Mouse (Mus musculus) midbrain, embryonic 10.5 days (tissue): Measurements from ENCODE around the gene Gm37240. TPM values are rescaled to one million over a fixed set of nuclear protein-coding genes. Genes with fewer than 3 reads are reported as not detected.

Experiments used
- DNase-seq: peaks from one replicate; pipeline ENCODE4 v3.0.0-alpha.2; 2017; ENCODE audit warnings: low spot score
- H3K27ac ChIP-seq: fragments of 300-500 bp; sonication (generic); replicated peaks from 2 replicates; pipeline ENCODE4 v1.5.1; 2016; ENCODE audit warnings: mild to moderate bottlenecking
- H3K27me3 ChIP-seq: fragments of 300-500 bp; sonication (generic); 2 replicates; pipeline ENCODE4 v1.6.1; 2016; ENCODE audit warnings: low read depth, mild to moderate bottlenecking; ENCODE audit not compliant: poor library complexity, severe bottlenecking
- H3K36me3 ChIP-seq: fragments of 300-500 bp; sonication (generic); 2 replicates; pipeline ENCODE4 v1.6.1; 2016; ENCODE audit warnings: mild to moderate bottlenecking, moderate library complexity
- H3K4me1 ChIP-seq: fragments of 300-500 bp; sonication (generic); 2 replicates; pipeline ENCODE4 v1.6.1; 2016
- H3K4me3 ChIP-seq: fragments of 300-500 bp; sonication (generic); 2 replicates; pipeline ENCODE4 v1.5.1; 2016; ENCODE audit warnings: mild to moderate bottlenecking, moderate library complexity
- H3K9me3 ChIP-seq: fragments of 300-500 bp; sonication (generic); replicated peaks from 2 replicates; pipeline ENCODE4 v1.6.1; 2016; ENCODE audit warnings: mild to moderate bottlenecking
- WGBS: fragments of 180-500 bp; shearing (Covaris S2); methylation state at CpG from one replicate; pipeline ENCODE4 v1.1.7; 2016; 5-methylcytosine and 5-hydroxymethylcytosine counted together
- polyA plus RNA-seq: library from polyadenylated mRNA; unstranded; fragments of >200 nt; fragmentation: Nextera tagmentation; extraction: Ambion mirVana; gene quantifications from 2 replicates; pipeline ENCODE4 v1.2.1, GENCODE M21; 2016

Gm37240 gene
- polyA plus RNA-seq, 1 experiment from 2014 or later: 0.44 TPM

GRCm38 (mm10) chr3:85064113-85064512, 823.2 kb downstream of the Gm37240 start:
- no peaks in the 10 kb centered on the region for H3K4me1 ChIP-seq
- WGBS: 86% methylated on average over 7 of the region's 7 CpGs

GRCm38 (mm10) chr3:85060153-85060552, 827.2 kb downstream of the Gm37240 start:
- Histone ChIP-seq H3K36me3 (no peaks in the 10 kb centered on the region), H3K27me3 (no peaks in the 10 kb centered on the region), H3K9me3 (no peaks in the 10 kb centered on the region), H3K4me1 (peaks cover 5% of the 10 kb centered on the region), H3K27ac (no peak overlapping the region), H3K4me3 (no peak overlapping the region)
- 90% methylated on average over 7 of the region's 7 CpGs for WGBS
- DNase-seq: no peak

More at GRCm38 (mm10) chr3:85064113-85064512, 823.2 kb downstream of the Gm37240 start:
- H3K9me3 ChIP-seq: no peaks in the 10 kb centered on the region
- DNase-seq: no peak
- no peaks in the 10 kb centered on the region for H3K27me3 ChIP-seq
- H3K27ac ChIP-seq: no peak overlapping the region
- H3K36me3 ChIP-seq: no peaks in the 10 kb centered on the region
- no peak overlapping the region for H3K4me3 ChIP-seq

- DNase-seq: no peak
- H3K36me3 ChIP-seq: no peaks in the 10 kb centered on the region
- WGBS: 87% methylated on average over 6 of the region's 6 CpGs
- no peak overlapping the region for H3K27ac ChIP-seq
- H3K4me1 ChIP-seq: peaks cover 5% of the 10 kb centered on the region
- no peak overlapping the region for H3K4me3 ChIP-seq
- H3K27me3 ChIP-seq: no peaks in the 10 kb centered on the region
- no peaks in the 10 kb centered on the region for H3K9me3 ChIP-seq
These were observed 830.1 kb downstream of the Gm37240 start for GRCm38 (mm10) chr3:85057245-85057644.

- 82% methylated on average over 4 of the region's 4 CpGs for WGBS
- no peak overlapping the region for H3K4me3 ChIP-seq
These were observed 833.8 kb downstream of the Gm37240 start for GRCm38 (mm10) chr3:85053526-85053925.

GRCm38 (mm10) chr3:85052196-85052595, 835.1 kb downstream of the Gm37240 start:
- Histone ChIP-seq H3K27ac (no peak overlapping the region), H3K36me3 (no peaks in the 10 kb centered on the region), H3K27me3 (no peaks in the 10 kb centered on the region), H3K4me1 (peaks cover 16% of the 10 kb centered on the region), H3K4me3 (no peak overlapping the region), H3K9me3 (no peaks in the 10 kb centered on the region)
- no peak for DNase-seq
- 91% methylated on average over 1 of the region's 1 CpGs for WGBS

More at GRCm38 (mm10) chr3:85053526-85053925, 833.8 kb downstream of the Gm37240 start:
- H3K27ac ChIP-seq: no peak overlapping the region
- no peak for DNase-seq
- H3K4me1 ChIP-seq: peaks cover 21% of the 10 kb centered on the region
- H3K36me3 ChIP-seq: no peaks in the 10 kb centered on the region
- H3K9me3 ChIP-seq: no peaks in the 10 kb centered on the region
- no peaks in the 10 kb centered on the region for H3K27me3 ChIP-seq

- Histone ChIP-seq H3K4me3 (no peak overlapping the region), H3K9me3 (no peaks in the 10 kb centered on the region), H3K36me3 (no peaks in the 10 kb centered on the region), H3K27me3 (no peaks in the 10 kb centered on the region), H3K4me1 (peaks cover 22% of the 10 kb centered on the region), H3K27ac (no peak overlapping the region)
- WGBS: 93% methylated on average over 5 of the region's 5 CpGs
- DNase-seq: no peak
These were observed 838.7 kb downstream of the Gm37240 start for GRCm38 (mm10) chr3:85048569-85048968.

GRCm38 (mm10) chr3:85043679-85044218, 843.6 kb downstream of the Gm37240 start:
- Histone ChIP-seq H3K36me3 (no peaks in the 10 kb centered on the region), H3K4me1 (0 out of 2 replicates have a peak, but pooled peaks cover 6% of the 10 kb centered on the region), H3K27me3 (no peaks in the 10 kb centered on the region), H3K4me3 (no peak overlapping the region), H3K27ac (no peak overlapping the region), H3K9me3 (no peaks in the 10 kb centered on the region)
- DNase-seq: no peak
- 98% methylated on average over 8 of the region's 8 CpGs for WGBS

- WGBS: 91% methylated on average over 4 of the region's 4 CpGs
- Histone ChIP-seq H3K4me1 (0 out of 2 replicates have a peak, but pooled peaks cover 6% of the 10 kb centered on the region), H3K9me3 (no peaks in the 10 kb centered on the region), H3K36me3 (no peaks in the 10 kb centered on the region), H3K4me3 (no peak overlapping the region), H3K27ac (no peak overlapping the region), H3K27me3 (no peaks in the 10 kb centered on the region)
- DNase-seq: no peak
These were observed 845.2 kb downstream of the Gm37240 start for GRCm38 (mm10) chr3:85042126-85042525.

GRCm38 (mm10) chr3:85029141-85029540, 858.2 kb downstream of the Gm37240 start:
- Histone ChIP-seq H3K27ac (no peak overlapping the region), H3K4me1 (peaks cover 9% of the 10 kb centered on the region; the same call in 1 of the 2 replicates), H3K9me3 (0 out of 2 replicates have a peak, but pooled peaks cover 5% of the 10 kb centered on the region), H3K4me3 (no peak overlapping the region), H3K27me3 (no peaks in the 10 kb centered on the region), H3K36me3 (no peaks in the 10 kb centered on the region)
- 79% methylated on average over 1 of the region's 1 CpGs for WGBS
- DNase-seq: no peak

GRCm38 (mm10) chr3:85024817-85025705, 862.3 kb downstream of the Gm37240 start:
- H3K27ac ChIP-seq: peak overlapping the region; percentile 43; the same call in 1 of the 2 replicates
- no peaks in the 10 kb centered on the region for H3K27me3 ChIP-seq
- H3K4me1 ChIP-seq: peaks cover 9% of the 10 kb centered on the region; the same call in 1 of the 2 replicates
- DNase-seq: no peak
- H3K4me3 ChIP-seq: no peak overlapping the region
- WGBS: 29% methylated on average over 6 of the region's 6 CpGs
- no peaks in the 10 kb centered on the region for H3K36me3 ChIP-seq
- H3K9me3 ChIP-seq: no peaks in the 10 kb centered on the region

- Histone ChIP-seq H3K27ac (0 out of 2 replicates have a peak overlapping the region, but pooled peaks have one; percentile 0), H3K27me3 (no peaks in the 10 kb centered on the region), H3K4me1 (peaks cover 9% of the 10 kb centered on the region; the same call in 1 of the 2 replicates), H3K36me3 (no peaks in the 10 kb centered on the region), H3K9me3 (no peaks in the 10 kb centered on the region), H3K4me3 (no peak overlapping the region)
- no peak for DNase-seq
- 70% methylated on average over 2 of the region's 2 CpGs for WGBS
These were observed 863.1 kb downstream of the Gm37240 start for GRCm38 (mm10) chr3:85024237-85024636.

GRCm38 (mm10) chr3:85022800-85023199, 864.5 kb downstream of the Gm37240 start:
- DNase-seq: no peak
- no peaks in the 10 kb centered on the region for H3K9me3 ChIP-seq
- peaks cover 9% of the 10 kb centered on the region; the same call in 1 of the 2 replicates for H3K4me1 ChIP-seq
- H3K36me3 ChIP-seq: no peaks in the 10 kb centered on the region
- no peak overlapping the region for H3K4me3 ChIP-seq
- WGBS: 86% methylated on average over 11 of the region's 11 CpGs
- H3K27ac ChIP-seq: no peak overlapping the region
- H3K27me3 ChIP-seq: no peaks in the 10 kb centered on the region

- no peak overlapping the region for H3K4me3 ChIP-seq
- H3K27ac ChIP-seq: no peak overlapping the region
- WGBS: 94% methylated on average over 6 of the region's 6 CpGs
- no peak for DNase-seq
- no peaks in the 10 kb centered on the region for H3K27me3 ChIP-seq
- no peaks in the 10 kb centered on the region for H3K9me3 ChIP-seq
- H3K36me3 ChIP-seq: no peaks in the 10 kb centered on the region
- H3K4me1 ChIP-seq: peaks cover 9% of the 10 kb centered on the region; the same call in 1 of the 2 replicates
These were observed 865.5 kb downstream of the Gm37240 start for GRCm38 (mm10) chr3:85021816-85022215.
